Mouse (Mus musculus) kidney, postnatal 25 days (tissue): ENCODE results near the gene Jmjd1c.

Experiments used
- DNase-seq, 2 experiments: peaks; one replicate each; pipeline ENCODE4 v3.0.0; 2021; ENCODE audit warnings: mixed read lengths in 2 of 2

Gene Jmjd1c

DNA sequence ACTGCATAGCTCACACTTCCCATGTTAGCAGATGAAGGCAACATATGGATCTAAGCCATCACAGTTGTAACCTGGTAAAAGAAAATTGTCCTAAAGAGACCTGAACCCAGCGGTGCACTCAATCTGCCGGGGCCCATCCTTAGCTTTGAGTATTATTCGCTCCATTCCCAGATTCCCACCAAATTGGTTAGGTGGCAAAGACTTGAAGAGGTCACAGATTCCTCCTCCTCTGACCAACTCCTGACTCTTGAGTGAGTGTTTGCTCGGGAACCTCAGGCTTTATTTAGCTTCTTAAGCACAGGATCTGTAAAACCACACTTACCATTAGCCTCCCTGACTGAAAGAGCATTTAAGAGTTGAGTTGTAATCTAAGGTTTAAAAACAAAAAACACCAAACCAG lies 23.3 kb upstream of the Jmjd1c start:
- DNase-seq, result no peak

DNA sequence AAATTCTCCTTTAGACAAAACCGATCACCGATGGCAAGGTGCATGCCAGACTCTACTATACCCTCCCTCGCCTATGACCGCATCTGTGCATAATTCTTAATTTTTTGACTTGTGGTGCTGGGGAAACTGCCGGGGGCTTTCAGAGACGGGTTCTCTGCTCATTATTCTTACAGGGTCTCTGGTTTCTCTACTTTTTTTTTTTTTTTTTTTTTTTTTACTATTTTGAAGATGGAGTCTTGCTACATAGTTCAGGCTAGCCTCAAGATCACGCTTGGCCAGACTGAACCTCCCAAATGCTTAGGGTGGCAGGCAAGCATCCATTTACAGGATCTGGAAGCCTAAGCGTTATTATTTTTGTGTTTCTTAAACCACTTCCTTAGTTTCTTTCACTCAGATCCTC lies 22.3 kb upstream of the Jmjd1c start:
- DNase-seq, result no peak

DNA sequence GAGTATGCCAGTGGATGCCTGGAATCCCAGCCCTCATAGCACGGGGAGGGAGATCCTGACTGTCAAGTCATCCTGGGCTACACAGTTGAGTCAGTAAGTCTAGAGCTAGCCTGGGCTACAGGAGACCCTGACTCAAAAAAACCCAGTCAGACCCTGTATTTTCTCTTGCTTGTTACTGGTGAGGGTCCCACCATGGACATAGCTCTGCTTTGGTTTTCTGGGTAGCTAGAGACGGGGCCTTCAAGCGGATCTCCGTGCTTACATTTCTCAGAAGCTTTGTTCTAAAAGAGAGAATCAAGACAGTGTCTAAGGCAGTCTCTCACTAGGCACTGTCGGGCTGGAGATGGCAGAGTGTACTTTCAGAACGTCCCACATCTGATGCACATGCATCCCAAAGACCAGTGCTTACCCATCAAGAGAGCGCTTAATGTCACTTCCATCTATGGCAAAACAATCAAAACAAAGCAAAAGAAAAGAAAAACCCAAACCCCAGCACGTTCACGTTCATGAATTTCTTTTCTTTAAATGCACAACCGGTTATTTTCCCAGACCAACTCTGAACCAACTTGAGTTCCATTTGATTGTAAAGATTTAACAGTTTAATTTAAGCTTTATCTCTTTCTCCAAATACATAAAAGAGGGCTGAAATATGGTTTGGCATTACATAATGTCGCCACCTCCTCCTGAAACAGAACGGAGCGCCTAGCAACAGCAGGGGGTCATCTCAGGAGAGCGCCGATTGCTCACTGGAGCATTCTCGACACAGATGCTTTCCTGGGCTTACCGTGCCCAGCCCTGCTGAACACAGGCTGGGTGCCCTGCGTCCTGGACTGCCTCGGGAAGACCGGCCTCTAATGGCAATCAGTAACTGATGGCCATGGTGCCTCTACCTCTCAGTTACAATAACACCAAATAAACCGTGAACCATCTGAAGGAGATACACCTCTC lies 19.7 kb upstream of the Jmjd1c start:
- peak; percentile 41 to 76 for DNase-seq

DNA sequence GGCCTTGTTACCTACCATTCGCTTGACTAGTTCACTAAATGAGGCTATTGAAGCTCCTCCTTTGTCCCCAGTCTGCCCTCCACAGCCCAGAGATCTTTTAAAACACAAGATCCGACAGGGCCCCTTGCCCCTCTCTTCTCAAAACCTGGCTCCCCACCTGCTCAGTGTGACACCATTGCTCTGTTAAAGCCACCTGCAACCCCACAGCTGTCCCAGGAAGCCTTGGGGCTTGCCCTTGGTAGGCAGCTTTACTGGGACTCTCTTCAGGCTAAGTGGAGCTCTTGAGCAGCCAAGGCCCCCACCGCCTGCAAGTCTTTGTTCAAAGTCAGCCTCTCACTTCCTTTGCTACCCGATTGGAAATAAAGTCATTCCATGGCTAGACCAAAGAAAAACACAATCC lies 16.9 kb upstream of the Jmjd1c start:
- DNase-seq, result no peak

DNA sequence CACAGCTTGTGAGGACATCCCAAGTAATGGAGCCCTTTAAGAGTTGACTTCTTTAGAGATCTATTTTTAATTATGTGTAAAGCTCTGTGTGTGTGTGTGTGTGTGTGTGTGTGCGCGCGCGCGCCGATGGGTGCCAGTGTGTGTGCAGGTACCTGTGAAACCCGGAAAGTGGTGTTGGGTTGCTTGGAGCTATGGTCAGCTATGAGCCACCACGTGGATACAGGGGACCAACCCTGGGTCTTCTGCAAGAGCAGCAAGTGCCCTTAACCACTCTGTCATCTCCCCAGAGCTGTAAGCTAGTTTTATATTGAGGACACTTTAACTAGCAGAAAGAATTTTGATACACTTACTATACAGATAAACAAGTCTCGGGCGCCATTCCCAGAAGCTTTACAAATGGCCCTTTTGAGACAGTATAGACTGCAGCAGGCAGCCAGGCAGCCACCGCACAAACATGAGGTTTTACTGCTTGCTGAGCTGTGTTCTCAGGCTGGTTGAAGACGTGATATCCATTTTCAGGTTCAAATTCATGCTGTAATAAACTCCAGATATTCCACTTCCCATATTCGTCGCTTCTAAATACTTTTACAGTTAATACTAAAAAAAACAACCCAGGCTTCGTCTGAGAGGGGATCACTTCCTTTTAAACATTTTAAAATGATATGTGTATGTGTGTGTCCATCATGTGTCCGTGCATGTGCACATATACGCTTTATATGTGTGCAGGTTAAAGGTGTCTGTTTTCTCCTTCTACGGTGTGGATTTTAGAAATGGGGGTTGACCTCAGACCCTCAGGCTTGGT lies 14.5 kb upstream of the Jmjd1c start:
- DNase-seq, result no peak

DNA sequence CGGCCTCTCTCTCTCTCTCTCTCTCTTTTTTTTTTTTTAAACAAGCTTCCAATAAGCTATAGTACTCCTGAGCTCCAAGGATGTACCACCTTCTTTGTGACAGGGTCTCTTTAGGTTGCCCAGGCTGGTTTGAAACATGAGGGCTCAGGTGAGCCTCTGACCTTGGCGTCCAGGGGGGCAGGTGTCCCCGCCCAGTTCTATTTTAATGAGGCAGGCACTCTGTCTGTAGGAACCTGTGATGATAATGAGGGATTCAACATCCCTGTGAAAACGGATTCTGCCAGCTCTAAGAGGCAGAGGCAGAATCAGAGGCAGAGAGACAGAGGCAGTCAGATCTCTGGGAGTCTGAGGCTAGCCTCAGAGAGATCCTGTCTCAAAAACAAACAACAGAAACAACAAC lies 13.4 kb upstream of the Jmjd1c start:
- DNase-seq, result no peak

DNA sequence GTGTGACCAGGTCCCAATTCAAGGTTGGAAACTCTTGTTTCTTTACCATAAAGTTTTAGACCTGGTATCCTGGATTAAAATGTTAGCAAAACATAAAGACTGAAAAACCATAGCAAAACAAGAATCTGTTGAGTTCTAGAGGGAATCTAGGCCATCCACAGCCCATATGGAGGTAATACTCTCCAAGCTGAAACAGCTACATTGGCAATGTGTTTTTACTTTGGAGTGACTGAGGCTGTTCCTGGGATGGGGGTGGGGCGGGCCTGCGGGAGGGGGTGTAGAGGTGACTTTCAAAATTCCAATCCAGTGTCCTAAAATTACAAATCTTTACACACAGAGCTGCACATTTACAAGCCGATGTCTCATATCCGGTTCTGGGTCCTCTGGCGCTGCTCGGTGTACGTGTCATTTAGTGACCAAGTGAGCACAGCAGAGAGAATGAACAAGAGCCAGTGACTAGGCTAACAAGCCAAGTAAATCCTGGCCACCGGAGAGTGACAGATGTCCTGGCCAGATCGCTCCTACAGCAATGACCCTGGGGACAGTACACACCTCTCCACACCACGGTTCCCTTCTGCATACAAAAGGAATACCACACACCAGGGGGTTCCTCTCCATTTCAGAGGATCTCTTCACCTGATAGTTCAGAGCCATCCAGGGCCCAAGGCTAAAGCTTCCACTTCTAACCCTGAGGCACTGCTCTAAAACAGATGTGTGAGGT lies 12.3 kb upstream of the Jmjd1c start:
- DNase-seq, result no peak

DNA sequence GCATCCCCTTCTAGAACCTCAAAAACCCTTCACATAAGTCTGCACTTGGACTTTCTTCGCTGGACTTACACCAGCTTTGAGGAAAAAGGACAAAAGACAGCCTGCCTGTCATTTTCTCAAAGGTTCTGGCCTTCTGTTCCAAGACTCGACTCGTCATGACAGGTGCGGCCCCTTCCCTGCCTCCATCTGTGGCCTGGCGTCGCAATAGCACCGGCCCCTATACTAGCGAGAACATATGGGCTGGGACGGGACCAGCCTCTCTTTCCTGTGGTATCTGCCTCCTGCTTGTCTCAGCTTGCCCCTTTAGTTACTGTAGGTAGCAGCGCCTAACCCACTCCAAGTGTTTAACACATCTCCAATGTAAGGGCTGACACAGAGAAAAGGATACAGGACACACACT lies 10.8 kb upstream of the Jmjd1c start:
- no peak for DNase-seq

DNA sequence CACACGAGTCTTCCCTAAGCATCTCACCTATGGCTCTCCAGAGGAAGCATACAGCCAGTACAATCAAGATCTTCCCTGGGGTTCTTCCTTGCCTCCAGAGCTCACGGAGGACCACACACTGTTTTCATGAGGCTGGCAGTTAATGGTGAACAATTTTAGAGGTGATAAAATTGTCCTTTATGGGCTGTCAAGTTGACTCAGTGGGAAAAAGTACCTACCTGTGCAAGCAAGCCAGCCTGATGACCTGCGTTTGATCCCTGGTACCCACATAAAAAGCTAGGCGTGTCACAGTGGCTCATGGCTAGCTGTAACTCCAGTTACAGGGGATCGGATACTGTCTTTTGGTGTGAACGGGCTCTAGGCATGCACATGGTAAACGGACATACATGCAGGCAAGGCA lies 10.0 kb upstream of the Jmjd1c start:
- DNase-seq, result no peak

DNA sequence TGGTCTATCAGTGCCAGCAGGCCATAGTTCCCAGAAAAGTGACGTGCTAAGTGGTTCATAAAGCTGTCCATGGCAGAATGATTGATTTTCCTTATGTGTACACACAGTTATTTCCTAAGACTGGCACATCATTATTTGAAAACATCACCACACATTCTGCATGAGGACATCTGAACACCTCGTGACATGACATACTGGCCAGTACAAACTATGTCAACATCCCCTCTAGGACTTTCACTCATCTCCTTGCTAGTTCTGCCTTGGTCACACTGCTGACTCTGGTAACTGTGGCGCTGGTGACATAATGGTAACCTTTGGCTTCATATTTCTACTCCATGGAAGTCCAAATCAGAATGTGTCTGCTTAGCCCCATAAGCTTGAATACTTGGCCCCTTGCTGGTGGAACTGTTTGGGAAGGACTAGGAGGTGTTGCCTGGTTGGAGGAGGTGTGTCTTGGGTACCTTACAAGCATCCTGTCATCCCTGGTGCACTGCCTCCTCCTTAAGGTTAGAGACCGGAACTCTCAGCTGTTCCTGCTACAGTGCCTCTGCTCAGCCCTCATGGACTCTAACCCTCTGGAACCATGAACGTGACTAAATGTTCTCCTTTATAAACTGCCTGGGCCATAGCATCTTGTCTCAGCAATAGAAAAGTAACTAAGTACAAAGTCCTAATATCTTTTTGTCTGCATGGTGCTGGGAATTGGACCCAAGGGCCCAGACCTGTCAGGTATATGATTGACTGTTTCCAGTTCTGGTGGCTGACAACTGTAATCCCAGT lies 8.3 kb upstream of the Jmjd1c start:
- no peak for DNase-seq

DNA sequence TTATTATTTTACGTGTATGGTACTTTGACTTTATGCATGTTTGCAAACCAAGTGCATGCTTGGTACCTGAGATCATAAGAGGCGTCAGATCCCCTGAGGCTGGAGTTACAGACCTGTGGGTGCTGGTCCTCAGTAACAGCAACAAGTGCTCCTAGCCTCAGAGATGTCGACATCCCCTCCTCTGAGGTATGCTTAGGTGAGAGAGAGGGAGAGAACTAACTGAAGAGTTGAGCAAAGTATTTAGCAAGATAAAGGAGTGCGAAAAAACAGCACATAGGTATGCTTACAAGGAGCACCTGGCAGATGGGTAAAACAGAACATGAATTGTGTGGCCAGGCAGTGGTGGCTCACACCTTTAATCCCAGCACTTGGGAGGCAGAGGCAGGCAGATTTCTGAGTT lies 5.3 kb upstream of the Jmjd1c start:
- no peak for DNase-seq

DNA sequence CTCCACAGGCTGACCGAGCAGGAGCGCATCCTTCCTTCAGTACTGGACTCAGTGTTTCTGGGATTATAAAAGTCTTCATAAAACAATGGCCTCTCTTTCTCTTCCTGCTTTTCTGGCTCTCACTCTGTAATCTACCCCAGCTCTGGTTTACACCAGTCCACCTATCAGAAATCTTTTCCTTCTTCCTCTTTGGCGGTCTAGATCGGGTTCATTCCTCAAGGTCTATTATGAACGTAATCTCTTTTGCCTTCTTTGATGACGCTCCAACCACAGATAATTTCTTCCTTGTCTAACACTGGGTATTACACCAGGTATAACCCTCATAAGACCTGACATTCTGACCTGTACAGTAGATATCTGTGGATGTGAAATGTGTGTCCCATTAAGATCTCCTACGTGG lies 1.0 kb upstream of the Jmjd1c start:
- no peak for DNase-seq

DNA sequence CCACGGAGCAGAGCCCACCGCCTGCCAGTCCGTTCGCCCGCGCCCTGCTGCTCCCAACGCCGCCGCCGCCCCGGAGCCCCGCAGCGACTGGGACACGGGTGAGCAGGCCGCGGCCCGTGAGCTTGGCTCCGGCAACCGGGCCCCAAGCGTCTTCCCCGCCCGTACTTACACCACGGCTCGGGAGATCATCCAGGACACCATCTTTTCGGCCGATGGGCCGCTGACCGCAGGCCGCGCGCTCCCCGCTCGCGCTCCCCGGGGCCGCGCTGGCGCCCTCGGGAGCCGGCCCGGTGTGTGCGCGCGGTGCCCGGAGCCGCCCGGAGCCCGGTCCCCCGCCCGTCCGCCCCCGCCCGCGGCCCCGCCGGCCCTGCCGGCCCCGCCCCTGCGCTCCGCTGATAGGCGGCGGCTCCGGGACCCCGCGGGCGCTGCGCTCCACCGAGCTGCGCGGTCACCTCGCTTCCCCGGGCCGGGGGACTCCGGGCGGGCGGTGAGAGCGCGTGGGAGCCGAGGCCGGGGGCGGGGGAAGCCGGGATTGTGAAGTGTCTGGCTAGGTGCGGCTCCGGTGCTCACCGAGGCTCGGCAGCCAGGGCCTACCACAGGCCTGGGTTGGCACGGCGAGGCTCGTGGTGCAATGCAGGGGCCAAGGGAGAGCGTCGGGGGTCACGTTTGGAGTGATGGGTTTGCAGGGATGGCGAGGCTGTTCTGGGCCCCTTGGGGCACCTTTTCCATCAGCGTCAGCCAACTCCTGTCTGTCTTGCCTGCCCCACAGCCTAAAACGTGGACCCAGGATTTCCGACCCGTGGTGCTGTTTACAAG lies 904 bp downstream of the Jmjd1c start, which contains the start of gene Reep3:
TSS of gene Reep3 (minus strand) at position 325 of the 816 bp plus-strand sequence.
- peak; percentile 76 to 93 for DNase-seq

DNA sequence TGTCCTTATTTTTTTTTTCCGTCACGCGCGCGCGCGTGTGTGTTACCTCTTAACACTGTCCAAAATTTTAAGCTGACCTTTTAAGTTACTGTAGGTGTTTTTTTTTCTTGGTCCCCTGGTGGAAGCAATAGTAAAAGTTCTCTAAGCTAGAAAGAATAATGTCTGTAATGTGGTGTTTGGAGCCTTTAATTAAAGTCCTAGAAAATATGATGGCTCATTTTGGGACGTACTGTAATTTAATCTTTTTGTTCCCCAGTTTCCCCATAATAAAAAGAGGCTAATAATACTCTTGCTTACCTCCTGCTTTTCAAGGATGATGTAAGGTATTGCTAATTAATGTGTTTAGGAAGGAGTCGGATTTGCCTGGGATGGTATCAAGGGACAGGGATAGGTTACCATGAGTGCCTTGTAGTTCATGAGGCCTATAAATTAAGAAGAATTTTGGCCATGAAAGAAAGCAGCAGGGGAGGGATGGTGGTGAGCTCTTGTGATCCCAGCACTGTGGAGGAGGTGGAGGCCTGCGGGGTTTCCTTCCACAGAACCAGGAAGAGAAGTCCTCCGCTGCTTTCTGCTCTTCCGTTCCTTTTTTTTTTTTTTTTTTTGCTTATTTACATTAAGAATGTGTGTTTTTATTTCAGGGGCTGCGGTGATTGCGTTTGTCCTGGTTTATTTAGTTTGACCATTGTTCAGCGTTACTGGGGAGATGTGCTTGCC lies 1.7 kb downstream of the Jmjd1c start:
- DNase-seq, result peak in 1 of 2 experiments; percentile 69

DNA sequence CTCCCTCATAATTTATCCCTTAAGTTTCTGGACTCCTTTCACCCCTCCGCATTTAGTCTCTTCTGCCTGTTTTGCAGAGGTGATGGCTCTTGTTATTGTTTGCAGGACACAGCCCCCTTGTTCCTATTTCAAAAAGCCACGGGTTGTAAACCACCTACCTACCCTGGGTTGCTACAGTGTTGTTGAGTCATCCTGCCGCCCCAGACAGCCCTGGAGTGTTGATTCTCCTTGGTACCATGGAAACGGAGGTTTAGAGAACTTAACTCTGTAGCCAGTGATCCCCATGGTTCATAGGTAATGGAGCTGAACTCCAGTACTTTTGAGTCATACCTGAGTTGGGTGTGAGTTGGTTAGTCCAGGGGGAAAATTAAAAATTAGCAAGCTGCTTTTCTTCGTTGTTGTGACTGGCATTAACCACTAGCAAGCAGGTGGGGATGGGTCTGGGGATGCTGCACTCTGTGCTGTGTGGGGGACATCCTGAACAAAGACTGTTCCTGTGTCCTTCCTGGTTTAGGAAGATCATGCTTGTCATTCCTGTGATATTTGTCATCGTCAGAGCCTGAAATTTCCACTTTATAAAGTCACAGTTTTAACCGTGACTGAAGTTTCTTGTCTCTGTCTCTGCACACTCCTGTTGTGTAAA lies 2.6 kb downstream of the Jmjd1c start:
- peak; percentile 41 to 78 for DNase-seq

DNA sequence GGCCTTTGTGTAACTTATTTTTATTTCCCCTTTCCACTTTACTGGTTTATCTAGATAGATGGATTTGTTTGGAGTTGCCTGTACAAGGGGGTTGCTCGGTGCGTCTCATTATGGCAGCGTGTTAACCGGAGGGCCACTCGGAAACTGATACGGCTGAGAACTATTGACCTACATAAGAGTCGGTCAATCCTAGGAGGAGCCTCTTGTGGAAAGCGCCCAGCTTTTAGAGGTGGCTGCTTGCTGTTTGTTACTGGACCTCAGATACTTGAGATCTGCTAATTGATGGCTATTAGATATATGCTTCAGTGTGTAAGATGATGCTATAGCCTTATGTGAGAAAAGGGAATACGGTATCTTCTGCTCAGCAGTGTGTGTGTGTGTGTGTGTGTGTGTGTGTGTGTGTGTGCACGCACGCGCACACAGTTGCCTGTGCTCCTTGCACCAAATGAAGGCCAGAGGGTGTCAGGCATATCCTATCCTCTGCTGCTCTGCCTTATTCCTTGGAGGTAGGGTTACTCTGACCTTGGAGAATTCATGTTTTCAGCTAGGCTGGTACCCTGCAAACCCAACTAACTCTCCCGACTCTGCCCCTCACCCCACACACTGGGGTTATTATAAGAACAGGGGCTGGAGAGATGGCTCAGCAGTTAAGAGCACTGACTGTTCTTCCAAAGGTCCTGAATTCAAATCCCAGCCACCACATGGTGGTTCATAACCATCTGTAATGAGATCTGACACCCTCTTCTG lies 3.4 kb downstream of the Jmjd1c start:
- DNase-seq, result peak in 1 of 2 experiments; percentile 35

DNA sequence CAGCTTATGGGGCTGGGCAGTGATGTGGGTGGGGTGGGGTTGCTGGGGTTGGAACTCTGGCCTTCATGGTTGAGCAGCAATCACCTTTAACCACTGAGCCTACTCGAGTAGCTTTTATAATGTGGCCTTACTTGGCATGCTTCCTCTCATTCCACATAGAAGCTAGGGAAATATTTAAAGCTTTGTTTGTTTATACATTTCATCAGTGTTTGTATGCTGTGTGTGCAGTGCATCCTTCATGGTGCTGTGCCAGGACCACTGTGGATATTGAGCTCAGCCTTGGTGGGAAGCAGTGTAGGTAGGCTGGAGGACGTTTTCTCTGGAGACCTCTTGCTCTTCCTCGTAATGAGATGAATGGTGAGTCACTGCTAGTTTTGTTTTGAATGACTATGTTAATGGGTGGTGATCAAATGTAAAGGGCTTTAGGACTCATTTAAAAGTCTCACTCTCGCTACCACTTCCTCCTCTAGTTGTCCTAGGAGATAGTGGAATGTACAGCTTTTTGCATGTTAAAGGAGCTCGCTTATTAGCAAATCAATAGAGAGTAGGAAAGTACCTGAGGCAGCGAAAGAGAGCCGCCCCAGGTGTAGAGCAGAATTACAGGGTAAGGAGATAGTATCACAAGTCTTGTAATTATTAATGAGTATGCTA lies 4.2 kb downstream of the Jmjd1c start:
- DNase-seq, result peak; percentile 45 to 75

DNA sequence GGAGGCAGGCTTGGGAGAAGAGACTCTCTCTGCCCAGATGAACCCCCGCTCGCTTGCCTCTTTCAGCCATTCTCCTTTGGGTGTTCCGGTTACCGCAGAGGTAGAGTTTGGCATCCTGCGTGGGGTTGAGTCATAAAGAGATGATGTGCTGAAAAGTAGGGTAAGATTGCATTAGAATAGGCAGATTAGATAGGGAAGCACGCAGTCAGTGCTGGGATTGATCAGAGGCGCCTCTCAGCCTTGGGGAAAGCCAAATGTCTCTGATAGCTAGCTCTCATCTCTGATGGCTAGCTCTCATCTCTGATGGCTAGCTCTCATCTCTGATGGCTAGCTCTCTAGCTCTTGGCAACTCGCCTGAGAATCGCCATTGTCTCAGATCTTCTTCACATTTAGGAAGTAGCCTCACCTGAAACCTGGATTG lies 4.9 kb downstream of the Jmjd1c start:
- peak in 1 of 2 experiments; percentile 45 for DNase-seq

DNA sequence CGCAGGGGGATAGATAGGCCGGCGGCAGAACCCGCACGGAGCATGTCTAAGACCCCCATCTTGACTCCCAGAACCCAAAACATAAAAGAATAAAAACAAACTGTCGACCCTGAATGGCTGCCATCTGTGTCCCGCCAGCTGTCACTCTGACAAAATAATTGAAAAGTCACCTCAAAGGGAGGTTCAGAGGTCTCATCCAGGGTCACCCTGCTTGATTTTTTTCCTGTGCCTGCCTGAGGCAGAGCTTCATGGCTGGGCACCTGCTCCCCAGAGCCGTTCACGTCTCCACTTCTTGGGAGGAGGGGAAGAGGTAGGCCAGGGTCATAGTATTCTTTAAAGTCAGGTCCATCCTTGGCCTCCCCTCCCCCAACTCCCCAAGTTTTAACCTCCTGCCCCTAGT lies 8.6 kb downstream of the Jmjd1c start:
- DNase-seq, result peak in 1 of 2 experiments; percentile 47
